Mouse (Mus musculus): ENCODE data around the gene Apoc1.
"Not testable (repeated sequence)": the region's sequence is repeated elsewhere in the genome, so short reads cannot be mapped to it uniquely, and the experiment has no call there.

Apoc1 gene

DNA sequence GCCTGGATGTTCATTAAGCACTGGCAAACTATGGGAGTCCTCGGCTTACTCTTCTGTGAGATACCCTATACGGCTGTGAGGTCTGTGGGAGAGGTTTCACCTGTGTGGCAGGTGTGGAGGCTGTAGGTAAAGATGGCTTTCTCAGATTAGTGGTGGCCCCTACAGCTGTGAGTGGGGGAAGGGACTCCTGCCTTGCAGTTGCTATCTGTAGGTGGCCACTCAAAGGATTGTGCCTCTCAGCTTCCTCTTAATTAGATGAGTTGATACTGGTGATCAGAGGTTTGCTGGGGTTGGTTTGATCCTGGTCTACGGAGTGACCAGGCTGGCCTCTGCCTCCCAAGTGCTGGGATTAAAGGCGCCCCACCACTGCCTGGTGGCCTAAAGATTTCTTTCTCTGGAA is 12.0 kb upstream of the Apoc1 start:
- DNase-seq: no peak

DNA sequence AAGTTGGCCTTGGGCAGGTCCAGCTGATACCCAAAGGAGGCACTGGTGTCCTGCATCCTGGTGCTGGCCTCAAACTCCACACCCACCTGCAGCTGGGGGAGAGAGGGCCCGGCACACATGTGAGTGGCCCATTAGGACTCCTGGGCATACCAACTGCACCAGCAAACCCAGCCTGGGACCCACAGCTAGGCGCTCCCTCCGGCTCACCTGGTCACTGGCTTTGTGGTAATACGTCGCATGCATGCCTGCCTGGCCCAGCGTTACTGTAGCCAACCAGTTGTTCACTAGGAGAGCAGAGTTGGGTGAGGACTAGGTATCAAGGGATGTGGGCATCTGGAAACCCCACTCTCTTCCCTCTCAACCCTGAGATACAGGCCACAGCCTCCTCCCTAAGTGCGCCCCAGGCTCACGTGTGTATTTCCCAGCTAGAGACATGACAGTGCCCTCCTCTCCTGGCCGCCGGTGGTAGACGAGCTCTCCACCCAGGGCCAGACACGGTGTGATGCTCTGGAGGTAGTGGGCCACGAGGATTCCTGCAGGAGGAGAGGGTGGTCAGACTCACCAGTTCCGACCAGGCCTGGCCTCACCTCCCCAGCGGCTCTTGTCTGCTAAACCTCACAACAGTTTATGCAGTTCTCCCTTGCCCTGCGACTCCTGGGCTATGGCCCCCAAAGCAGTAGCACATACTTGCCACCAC is 10.5 kb upstream of the Apoc1 start:
- DNase-seq: no peak

DNA sequence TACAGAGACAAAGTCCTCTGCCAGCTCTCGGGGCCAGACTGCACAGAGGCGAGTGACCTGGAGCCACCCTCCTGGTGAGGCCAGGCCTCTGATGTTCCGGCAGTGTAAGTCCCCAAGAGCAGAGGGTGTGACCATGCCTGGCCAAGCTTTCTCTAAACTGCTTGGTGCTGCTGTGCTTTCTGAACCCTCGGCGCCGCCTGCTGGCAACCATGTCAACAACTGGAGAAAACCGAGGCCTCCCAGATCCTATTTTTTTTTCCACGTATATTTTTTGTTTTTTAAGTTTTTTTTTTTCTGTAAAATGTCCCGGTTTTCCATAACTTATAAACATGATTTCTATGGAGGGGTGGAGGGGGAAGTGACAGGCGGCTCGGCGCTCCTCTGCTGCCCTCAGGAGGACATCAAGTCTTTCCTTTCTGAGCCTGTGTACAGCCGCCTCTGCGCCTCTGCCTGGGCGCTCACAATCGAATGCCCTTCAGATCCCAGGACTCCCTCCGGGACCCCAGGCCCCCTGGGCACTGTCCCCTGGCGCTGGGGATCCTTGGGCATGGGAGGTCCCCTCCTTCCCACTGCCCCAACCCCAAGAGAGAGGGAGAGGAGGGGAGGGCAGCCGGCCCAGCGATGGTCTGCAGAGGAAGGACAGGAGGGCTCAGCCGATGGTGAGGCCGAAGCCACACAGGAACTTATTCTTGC is 8.8 kb upstream of the Apoc1 start:
- DNase-seq: peak; percentile 71

DNA sequence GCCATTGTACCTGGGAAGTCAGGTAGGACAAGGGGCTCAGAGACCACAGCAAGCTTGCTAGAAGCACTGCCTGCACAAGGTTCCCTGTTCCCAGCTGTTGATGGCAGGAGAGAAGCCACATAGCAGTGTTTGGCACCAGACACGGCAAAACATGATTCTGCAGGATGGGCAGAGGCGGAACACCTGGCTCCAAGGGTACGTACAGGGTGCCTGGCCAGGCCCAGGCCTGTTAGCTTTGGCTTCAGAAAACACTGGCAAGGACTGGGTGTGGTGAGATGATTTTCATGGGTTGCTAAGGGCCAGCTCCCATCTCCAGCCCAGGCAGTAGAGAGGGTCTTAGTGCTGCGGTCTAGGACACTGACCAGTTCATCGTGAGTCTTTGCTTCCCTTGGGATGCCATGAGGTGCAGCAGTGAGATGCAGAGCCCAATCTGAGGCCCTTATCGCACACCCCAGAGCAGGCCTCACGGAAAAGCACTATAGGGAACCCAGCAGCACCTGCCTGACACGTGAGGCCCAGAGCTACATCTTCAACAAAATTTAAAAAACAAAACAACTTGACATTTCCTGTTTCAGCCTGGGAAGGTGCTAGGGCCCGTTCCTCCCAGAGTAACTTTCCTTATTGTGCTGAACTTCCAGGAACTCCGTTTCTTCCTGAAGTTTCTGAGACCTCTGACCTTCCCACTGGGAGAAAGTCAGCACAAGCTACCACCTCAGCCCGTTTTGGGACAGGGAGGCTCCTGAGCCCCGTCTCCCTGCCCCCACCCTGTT is 8.0 kb upstream of the Apoc1 start:
- DNase-seq: no peak

DNA sequence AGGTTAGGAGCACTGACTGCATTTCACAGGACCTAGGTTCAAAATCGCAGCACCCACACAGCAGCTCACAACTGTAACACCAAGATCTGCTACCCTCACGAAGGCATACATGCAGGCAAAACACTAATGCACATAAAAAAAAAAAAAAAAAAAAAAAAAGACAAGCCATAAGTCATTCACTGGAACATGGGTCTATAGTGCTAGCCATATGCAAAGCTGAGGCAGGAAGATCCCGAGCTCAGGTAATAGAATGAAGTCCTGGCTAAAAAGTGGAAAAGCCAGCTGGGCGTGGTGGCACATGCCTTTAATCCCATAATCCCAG is 7.3 kb upstream of the Apoc1 start:
- no peak for DNase-seq

DNA sequence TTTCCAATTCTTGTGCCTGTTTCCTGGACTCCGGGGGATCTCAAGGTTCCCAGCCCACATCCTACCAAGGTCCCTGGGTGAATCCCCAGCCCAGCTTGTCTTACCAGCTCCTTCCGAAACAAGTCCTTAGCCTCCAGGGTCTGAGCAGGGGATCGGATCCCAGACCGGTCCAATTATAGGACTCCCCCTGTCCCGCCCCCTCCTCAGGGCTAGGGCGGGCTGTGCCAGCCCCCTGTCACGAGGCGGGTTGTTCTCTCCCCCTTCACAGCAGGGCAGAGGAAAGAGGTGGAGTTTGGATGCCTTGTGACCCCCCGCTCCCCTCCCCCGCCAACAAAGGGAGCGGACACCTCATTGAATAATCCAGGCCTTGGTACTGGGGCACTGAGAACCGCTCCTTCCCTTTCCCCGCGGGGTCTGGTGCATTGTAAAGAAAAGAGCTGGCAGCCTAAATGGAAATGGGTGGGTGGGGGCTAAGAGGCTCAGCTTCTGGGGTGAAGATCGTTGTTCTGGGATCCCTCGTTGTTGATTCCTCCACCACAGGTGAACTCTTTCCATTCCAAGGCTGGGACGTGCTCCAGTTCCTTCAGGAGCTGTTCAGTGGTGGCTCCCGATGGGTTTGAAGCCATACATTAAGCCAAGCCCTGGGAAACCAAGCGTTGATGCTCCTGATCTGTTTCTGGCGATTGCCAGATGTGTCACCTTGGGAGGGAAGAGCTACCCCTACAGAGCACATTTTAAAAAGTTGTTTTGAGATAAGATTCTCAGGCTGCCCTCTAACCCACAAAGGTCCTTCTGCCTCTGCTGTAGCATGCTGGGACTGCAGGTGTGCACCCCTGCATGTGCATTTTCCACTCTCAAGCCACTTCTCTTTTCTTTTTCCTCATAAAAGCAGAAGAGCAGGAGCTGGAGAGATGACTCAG is 6.7 kb upstream of the Apoc1 start, which contains the start of gene Apoe:
Gene Apoe, minus strand, starts transcription at position 282 of the 920 bp plus-strand sequence.
- peak; percentile 91 for DNase-seq

DNA sequence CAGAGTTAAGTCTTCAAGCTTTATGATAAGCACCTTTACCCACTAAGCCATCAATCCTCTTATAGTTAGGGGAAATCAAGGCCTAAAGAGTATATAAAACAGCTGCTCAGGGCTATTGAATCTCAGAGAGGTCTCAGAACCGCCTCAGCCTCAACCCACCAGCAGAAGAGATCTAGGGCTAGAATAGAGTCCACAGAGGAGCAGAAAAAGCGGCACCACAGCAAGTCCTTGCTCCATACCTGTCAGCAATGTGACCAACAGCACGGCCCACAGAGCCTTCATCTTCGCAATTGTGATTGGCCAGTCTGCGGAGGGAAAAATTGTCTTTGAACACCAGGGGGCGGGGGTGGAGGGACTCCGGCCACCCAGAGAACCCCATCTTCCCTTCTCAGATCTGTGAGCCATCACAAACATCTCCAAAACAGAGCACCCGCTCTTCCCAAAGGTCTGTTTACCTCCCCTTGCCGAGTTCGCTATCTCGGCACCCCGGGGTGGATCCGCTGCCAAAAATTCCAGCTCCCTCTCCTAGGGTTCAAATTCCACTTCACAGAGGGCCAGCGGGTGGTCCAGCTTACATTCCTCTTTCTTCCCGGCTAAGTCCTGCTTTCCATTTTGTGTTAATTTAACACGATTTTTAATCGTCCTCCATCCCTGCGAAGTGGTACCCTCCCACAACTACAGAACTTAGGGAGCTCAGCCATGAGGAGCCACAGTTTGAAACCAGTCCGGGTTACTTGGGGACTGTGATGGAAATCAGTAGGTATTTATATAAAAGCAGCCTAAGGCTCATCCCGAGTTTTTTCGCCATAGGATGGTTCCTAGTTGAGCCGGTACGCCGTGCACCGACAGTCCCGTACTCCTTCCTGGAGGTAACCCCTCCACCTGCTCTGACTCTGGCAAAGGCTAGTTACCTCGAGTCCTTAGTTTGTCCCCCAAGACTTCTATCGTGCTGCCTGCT is 5.8 kb upstream of the Apoc1 start:
- no peak for DNase-seq

DNA sequence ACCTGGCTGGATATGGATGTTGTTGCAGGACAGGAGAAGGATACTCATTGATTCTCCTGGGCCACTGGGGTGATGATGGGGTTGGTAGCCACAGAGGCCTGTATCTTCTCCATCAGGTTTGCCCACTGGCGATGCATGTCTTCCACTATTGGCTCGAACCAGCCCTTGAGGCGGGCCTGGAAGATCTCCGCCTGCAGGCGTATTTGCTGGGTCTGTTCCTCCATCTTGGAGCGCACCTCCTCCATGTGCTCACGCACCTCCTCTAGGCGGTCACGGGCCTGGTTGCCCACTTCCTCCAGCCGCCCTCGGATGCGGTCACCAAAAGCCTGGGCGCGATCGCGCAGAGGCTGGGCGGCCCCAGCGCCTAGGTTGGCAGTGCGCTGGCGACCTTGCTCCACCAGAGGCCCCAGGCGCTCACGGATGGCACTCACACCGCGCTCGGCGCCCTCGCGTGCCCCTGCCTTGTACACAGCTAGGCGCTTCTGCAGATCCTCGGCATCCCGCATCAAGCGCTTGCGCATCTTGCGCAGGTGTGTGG is 3.9 kb upstream of the Apoc1 start:
- no peak for DNase-seq

DNA sequence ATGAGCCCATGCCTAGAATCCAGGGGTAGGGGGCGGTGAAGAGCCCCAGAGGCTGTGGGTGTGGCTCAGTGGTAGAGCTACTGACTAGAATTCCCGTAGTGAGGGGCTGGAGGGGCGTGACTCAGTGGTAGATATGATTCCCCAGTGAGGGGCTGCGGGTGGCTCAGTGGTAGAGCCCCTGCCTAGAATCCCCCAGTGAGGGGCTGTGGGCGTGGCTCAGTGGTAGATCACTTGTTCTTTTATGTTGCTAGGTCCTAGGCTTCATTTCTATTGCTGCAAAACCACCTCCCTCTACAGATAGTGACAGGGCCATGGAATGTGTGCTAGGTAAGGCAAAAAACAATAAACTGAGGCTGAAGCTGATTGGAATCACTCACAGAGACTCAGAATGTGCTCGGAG is 3.4 kb upstream of the Apoc1 start:
- DNase-seq: no peak

DNA sequence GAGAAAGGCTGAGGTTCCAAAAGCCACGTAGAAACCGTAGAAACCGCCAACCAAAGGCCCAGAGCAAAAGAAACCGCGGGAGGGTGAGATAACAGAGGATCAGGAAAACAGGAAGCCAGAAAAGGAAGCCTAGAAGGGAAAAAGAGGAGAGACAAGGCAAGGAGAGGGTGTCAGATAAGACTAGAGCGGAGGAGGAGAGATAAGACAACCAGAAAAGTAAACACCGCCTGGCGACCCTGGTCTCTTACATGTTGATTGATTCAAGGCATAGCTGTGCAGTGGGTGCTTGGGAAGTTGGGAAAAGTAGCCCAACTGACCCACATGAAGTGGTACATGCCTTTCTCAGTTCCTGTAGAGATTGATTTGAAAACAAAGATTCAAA is 2.7 kb upstream of the Apoc1 start:
- no peak for DNase-seq

DNA sequence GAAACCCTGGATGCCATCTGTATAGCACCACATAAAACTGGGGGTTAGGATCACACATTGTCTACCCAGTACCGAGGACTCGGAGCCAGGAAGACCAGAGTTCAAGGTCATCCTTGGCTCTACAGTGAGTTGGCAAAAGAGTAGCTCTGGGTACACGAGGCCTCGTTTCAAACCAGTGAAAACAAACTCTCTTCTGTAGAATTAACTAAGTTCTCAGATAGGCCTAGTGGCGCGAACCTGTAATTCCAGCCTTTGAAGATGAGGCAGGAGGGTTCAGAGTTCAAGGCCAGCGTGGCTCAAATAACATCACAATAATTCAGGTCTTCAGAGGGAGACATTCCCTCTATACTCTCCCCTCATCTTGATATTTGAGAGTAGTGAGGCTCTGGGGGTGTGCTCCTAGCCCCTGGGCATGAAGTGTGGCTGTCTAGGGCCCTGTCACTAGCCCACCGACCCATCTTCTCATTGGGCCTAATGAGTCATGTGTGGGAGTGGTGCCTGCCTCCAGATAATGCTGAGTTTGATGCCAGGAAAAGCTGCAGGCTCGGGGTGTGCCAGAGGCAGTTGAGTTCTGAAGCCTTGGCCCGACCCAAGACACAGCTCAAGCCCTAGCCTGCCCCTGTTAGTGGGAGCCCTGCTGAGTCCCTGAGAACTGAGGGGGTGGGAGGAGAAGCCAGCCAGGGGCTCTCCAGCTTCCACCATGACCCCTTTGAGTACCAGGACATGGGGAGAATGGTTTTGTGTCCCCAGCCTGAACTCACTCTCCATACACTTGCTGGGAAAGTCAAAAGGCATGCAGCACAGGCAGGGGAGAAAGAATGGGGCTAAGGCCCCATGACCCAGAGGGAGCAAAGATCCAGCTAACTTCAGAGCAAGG is 2.1 kb upstream of the Apoc1 start:
- DNase-seq: no peak

DNA sequence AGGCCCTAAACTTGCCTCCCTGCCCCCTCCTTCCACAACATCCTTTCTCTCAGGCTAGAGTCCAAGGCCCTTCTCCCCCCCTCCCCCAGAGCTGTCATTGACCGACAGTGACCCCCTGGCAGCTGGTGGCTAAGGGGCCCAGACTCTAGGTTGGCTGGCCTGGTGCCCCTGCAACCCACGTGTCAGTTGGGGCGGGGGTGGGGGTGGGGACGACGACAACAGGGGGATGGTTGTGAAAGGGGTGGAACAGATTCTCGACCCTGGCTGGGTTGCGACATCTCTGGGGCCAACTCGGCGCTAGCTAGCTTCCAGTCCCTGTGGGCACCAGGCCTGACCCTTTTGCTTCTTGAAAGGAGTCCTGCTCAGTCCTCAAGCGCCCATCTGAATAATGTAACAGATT is 961 bp upstream of the Apoc1 start:
- DNase-seq: peak; percentile 84

DNA sequence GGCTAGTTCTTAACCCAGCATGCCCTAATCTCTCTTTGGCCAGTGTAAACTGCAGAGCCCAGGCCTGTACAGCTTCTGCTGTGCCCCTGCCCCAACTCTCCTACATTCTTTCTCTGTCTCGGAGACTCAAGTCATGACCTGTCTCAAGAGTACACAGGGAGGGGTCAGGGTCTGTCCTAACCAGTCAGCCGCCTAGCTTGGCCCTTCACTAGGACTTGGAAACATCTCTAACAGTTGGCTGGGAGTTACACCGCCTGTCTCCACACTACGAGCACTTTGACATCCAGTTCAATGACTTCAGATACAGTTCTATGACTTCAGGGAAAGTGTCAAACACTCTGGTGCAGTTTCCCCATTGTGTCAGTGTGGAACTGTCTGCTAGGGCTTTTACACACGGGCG is 1.0 kb downstream of the Apoc1 start:
- DNase-seq: no peak

DNA sequence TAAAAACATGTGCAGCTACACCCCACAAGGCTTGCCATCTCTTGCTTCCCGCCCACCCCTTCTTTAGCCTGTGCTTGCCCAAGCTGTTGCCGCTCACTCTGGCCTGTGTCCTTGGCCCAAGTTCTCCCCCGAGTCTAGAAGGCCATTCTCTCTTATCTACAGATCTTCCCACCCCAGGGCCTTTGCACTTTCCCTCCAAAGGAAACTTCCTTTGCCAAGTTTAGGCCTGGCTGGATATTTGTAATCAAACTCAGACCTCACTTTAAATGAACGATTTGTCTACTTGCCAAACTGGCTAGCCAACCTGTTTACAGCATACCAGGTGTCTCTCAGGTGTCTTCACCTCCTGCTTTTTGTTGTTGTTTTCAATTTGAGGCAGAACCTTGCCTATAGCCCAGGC is 1.6 kb downstream of the Apoc1 start:
- DNase-seq: no peak

DNA sequence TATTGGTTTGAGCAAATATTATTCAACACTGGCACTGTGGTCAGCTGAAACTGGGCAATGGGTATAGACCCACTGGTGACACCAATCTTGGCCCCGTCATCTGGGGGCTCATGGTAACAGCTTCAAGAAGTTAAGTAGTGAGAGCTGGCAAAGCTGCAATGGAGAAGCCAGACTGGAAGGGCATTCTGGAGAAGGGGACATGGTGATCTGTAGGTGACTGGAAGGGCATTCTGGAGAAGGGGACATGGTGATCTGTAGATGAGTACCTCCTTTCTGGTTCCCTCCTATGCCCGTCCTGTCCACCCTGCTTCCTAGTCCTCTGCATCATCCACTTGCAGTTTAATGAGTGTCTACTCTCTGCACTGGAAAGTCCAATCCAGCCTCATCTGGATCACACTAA is 3.8 kb downstream of the Apoc1 start:
- no peak for DNase-seq

DNA sequence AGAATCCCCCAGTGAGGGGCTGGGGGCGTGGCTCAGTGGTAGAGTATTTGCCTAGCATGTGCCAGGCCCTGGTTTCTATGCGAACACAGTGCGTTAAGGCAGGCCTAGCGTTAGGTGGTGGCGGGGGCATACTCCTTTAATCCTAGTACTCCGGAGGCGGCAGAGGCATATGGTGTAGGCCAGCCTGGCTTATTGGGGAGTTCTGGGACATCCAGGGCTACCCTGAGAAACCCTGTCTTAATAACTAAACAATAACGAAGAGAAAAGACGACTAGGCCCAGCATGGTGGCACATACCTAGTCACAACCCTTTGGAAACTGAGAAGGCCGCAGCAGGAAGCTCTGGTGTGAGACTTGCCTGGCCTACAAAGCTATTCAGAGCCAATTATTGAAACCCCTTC is 4.4 kb downstream of the Apoc1 start:
- no peak for DNase-seq

DNA sequence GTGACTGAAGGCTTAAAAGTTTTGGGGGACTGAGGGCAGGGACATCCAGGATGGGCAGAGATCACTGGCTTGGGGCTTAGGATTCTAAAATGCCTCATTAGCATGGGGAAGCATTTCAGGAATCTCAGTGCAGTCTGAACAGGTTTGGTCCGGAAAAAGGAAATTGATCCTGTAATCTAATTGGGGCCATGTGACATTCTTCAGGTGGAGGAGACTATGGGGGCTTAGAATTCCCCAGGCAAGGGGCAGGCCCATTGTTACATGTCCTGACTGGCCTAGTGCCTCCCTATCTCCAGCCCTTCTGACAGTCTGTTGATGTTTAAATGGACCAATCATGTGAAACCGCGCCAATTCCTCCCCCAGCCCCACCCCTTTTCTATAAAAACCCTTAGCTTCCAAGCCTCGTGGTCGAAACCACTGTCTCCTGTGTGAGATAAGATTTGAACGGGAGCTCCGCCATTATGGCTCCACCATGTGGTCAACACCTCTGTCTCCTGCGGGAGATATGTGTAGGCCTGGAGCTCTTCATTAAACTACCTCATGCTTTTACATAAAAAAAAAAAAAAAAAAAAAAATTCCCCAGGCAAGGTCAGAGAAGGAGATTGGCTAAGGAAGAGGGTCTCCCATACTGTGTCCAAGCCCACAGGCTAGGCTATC is 5.4 kb downstream of the Apoc1 start:
- not testable (repeated sequence) for DNase-seq

DNA sequence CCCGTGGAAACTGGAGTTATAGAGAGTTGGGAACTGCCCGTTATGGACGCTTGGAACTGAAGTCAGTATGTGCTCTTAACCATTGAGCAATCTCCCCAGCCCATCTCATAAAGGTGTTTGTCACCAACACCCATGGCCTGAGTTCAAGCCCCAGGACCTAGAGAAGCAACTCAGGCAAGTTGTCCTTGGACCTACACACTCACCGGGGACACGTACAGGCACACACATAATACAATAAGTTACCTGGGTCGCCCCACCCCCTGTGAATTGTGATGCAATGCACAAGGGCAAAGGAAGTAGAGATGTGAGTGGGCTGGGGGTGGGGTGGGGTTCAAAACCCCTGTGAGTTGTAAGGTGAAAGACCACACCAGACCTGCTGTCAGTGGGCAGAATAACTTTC is 5.9 kb downstream of the Apoc1 start:
- DNase-seq: no peak

DNA sequence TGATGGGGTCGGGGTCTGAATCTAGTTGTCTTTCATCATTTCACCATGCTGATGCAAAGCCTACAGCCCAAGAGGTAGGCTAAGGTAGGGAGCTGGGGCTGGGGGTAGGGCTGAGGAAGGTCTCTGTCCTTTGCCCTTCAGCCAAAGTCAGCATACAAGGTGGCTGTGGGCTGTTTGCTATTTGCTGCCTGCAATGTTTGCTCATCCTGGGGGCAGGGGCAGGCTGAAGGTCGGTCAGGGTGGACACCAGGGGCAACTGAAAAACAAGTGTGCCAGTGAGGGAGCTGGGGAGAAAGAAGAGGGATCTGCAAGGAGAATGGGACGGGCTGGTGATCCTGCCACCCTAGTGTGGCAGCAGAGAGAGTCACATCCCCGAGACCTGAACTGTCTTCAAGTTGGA is 7.1 kb downstream of the Apoc1 start:
- DNase-seq: no peak

DNA sequence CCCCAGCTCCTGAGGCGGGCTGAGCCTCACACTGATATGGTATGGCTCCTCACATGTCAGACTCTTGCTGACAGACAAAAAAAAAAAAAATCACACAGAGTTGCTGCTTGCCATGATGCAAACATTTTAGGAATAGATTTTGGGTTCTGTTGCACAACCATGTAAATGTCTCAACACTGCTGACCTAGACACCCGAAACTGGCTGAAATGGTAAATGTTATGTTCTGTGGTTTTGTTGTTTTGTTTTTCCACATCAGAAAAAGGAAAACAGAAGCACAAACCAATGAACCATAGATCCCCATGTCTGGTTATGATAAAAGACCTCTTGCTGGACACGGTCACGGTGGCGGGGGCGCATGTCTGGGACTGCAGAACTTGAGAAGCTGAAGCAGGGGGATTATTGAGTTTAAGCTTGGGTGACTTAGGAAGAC is 8.7 kb downstream of the Apoc1 start:
- DNase-seq: no peak

Measured in layer of hippocampus, adult 9-11 months (tissue).